Mouse (Mus musculus): ENCODE measurements around the gene Bcl2l12.
A peak's percentile ranks its signal among the peaks of the same experiment; 100 is the strongest.

Gene Bcl2l12

GRCm38 (mm10) chr7:44986879-44987718 lies 11.4 kb downstream of the Bcl2l12 start:
- DNase-seq (ENCODE audit: low spot score in 2 of 2), result no peak

- peak; percentile 95 to 96 for DNase-seq (ENCODE audit: low spot score in 2 of 2)
Measured at GRCm38 (mm10) chr7:44986192-44986878, 12.2 kb downstream of the Bcl2l12 start, which contains the start of gene Prmt1. TSS of gene Prmt1 (minus strand) at chr7:44986568.

- peak in 1 of 2 experiments; percentile 66 for DNase-seq (ENCODE audit: low spot score in 2 of 2)
Measured at GRCm38 (mm10) chr7:44985595-44986191, 12.8 kb downstream of the Bcl2l12 start.

GRCm38 (mm10) chr7:44984833-44985164 lies 13.7 kb downstream of the Bcl2l12 start:
- no peak for DNase-seq (ENCODE audit: low spot score in 2 of 2)

GRCm38 (mm10) chr7:44983944-44984832 lies 14.3 kb downstream of the Bcl2l12 start:
- no peak for DNase-seq (ENCODE audit: low spot score in 2 of 2)

GRCm38 (mm10) chr7:44983085-44983484 lies 15.4 kb downstream of the Bcl2l12 start:
- DNase-seq (ENCODE audit: low spot score in 2 of 2), result peak; percentile 89 to 97

- no peak for DNase-seq (ENCODE audit: low spot score in 2 of 2)
Measured at GRCm38 (mm10) chr7:44981539-44981938, 17.0 kb downstream of the Bcl2l12 start.

- DNase-seq (ENCODE audit: low spot score in 2 of 2), result no peak
Measured at GRCm38 (mm10) chr7:44978300-44978699, 20.2 kb downstream of the Bcl2l12 start.

- DNase-seq (ENCODE audit: low spot score in 2 of 2), result no peak
Measured at GRCm38 (mm10) chr7:44975117-44975419, 23.4 kb downstream of the Bcl2l12 start.

- peak; percentile 74 to 83 for DNase-seq (ENCODE audit: low spot score in 2 of 2)
Measured at GRCm38 (mm10) chr7:44974383-44975116, 24.0 kb downstream of the Bcl2l12 start, which contains the start of gene Cpt1c. TSS of gene Cpt1c (minus strand) at chr7:44974851.

GRCm38 (mm10) chr7:44973415-44974130 lies 24.9 kb downstream of the Bcl2l12 start:
- DNase-seq (ENCODE audit: low spot score in 2 of 2), result no peak

GRCm38 (mm10) chr7:44971142-44971541 lies 27.4 kb downstream of the Bcl2l12 start:
- no peak for DNase-seq (ENCODE audit: low spot score in 2 of 2)

GRCm38 (mm10) chr7:44970231-44970691 lies 28.3 kb downstream of the Bcl2l12 start:
- DNase-seq (ENCODE audit: low spot score in 2 of 2), result peak; percentile 67 to 79

- DNase-seq (ENCODE audit: low spot score in 2 of 2), result no peak
Measured at GRCm38 (mm10) chr7:44966638-44967037, 31.9 kb downstream of the Bcl2l12 start.

- DNase-seq (ENCODE audit: low spot score in 2 of 2), result peak in 1 of 2 experiments; percentile 19
Measured at GRCm38 (mm10) chr7:44965975-44966374, 32.5 kb downstream of the Bcl2l12 start.

- no peak for DNase-seq (ENCODE audit: low spot score in 2 of 2)
Measured at GRCm38 (mm10) chr7:44964990-44965389, 33.5 kb downstream of the Bcl2l12 start.

GRCm38 (mm10) chr7:44962831-44963230 lies 35.7 kb downstream of the Bcl2l12 start:
- DNase-seq (ENCODE audit: low spot score in 2 of 2), result no peak

- DNase-seq (ENCODE audit: low spot score in 2 of 2), result peak in 1 of 2 experiments; percentile 11
Measured at GRCm38 (mm10) chr7:44962337-44962736, 36.2 kb downstream of the Bcl2l12 start.

- DNase-seq (ENCODE audit: low spot score in 2 of 2), result peak in 1 of 2 experiments; percentile 60
Measured at GRCm38 (mm10) chr7:44960512-44960910, 38.0 kb downstream of the Bcl2l12 start.

- DNase-seq (ENCODE audit: low spot score in 2 of 2), result peak; percentile 51 to 73
Measured at GRCm38 (mm10) chr7:44959874-44960511, 38.5 kb downstream of the Bcl2l12 start.
